Mouse (Mus musculus) forebrain, embryonic 14.5 days (tissue): ENCODE measurements at regions not wholly inside any gene's neighbourhood (a gene's known extent, or its start where the extent isn't known, plus 50 kb on each side); places are given as distances from the start of the nearest gene placed in this dataset.

Source experiments
- ATAC-seq: fragments of 200-750 bp; cut with Nextera tagmentation; 2 replicates; pipeline ENCODE4 v1.8.0; 2017; ENCODE audit warnings: mild to moderate bottlenecking, moderate library complexity
- DNase-seq: peaks from one replicate; pipeline ENCODE4 v3.0.0-alpha.2; 2015; ENCODE audit warnings: low spot score
- H3K27ac ChIP-seq: fragments of 300-500 bp; sonication (generic); 2 replicates; pipeline ENCODE4 v1.5.1; 2014; ENCODE audit warnings: low read depth, mild to moderate bottlenecking, control low read depth, low read length, moderate library complexity
- H3K27me3 ChIP-seq: fragments of 300-500 bp; sonication (generic); replicated peaks from 2 replicates; pipeline ENCODE4 v1.6.1; 2014; ENCODE audit warnings: low read length, control low read depth, mixed read lengths; ENCODE audit not compliant: control insufficient read depth, insufficient read depth
- H3K36me3 ChIP-seq: fragments of 300-500 bp; sonication (generic); 2 replicates; pipeline ENCODE4 v1.6.1; 2014; ENCODE audit warnings: low read length, control low read depth; ENCODE audit not compliant: control insufficient read depth, insufficient read depth
- H3K4me1 ChIP-seq: fragments of 300-500 bp; sonication (generic); 2 replicates; pipeline ENCODE4 v1.6.1; 2014; ENCODE audit warnings: antibody characterized with exemption, low read length, control low read depth; ENCODE audit not compliant: control insufficient read depth, insufficient read depth
- H3K4me2 ChIP-seq: fragments of 300-500 bp; sonication (generic); 2 replicates; pipeline ENCODE4 v1.6.1; 2014; ENCODE audit warnings: mild to moderate bottlenecking, control low read depth, low read length
- H3K4me3 ChIP-seq: fragments of 300-500 bp; sonication (generic); 2 replicates; pipeline ENCODE4 v1.5.1; 2014; ENCODE audit warnings: low read depth, low read length, control low read depth
- H3K9ac ChIP-seq: fragments of 300-500 bp; sonication (generic); 2 replicates; pipeline ENCODE4 v1.6.1; 2014; ENCODE audit warnings: mild to moderate bottlenecking, low read length, control low read depth, moderate library complexity
- H3K9me3 ChIP-seq: fragments of 300-500 bp; sonication (generic); replicated peaks from 2 replicates; pipeline ENCODE4 v1.6.1; 2016; ENCODE audit warnings: low read length, control low read depth, mixed read lengths; ENCODE audit not compliant: control insufficient read depth
- WGBS: fragments of 180-500 bp; shearing (Covaris S2); extraction: QIAGEN DNeasy Blood & Tissue Kit; methylation state at CpG from one replicate; pipeline ENCODE4 v1.1.7; 2014; 5-methylcytosine and 5-hydroxymethylcytosine counted together

DNA sequence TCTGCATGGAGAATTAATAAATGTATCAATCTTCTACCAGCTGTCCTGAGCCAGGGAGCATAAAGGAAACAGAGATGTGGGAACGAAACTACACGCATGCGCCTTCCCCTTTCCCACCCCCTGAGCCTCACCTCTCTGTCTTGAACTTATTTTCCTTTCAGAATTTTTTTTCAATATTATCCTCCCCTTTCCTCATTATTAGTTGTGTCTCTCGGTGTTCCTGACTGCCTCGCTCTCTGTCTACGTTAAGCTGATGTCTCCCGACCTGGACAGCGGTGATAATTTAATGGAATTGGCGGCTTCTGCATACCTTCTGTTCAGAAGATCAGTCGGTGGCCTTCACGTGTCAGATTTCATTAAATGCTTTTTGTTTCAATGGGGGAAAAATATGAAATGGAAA, 539.2 kb downstream of the Kcnj2 start:
- no peak for DNase-seq
- Histone ChIP-seq H3K27me3 (no peaks in the 10 kb centered on the region), H3K4me1 (no peaks in the 10 kb centered on the region), H3K36me3 (no peaks in the 10 kb centered on the region), H3K9ac (no peak overlapping the region), H3K9me3 (no peaks in the 10 kb centered on the region), H3K4me2 (no peak overlapping the region), H3K4me3 (no peak overlapping the region), H3K27ac (no peak overlapping the region)
- ATAC-seq, result no peak
- whole genome bisulfite sequencing, result 86% methylated on average over 11 of the region's 11 CpGs

DNA sequence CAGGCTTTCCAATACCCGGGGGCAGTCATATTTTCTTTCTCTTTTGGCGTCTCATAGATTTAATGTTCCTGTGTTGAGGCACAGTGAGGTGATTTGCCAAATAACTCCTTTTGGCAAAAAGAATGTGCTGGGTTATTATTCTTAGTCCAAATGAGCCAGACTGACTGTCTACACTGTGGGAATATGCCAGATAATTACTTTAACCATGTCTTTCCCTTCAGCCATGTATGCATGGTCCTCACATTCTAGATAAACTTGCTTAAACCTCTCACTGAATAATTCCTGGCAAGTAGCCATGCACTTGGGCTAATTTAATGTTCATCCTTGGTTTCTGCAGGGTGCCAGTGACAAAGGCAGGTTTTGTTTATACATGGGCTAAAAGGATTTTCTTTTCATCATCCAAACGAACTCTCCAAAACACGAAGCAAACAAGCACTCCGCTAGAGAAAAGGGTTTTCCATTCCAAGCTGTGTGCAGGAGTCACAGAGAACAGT, 544.6 kb downstream of the Kcnj2 start:
- H3K4me3 ChIP-seq, result no peak overlapping the region
- no peaks in the 10 kb centered on the region for H3K27me3 ChIP-seq
- H3K4me1 ChIP-seq, result 0 out of 2 replicates have a peak, but pooled peaks cover 3% of the 10 kb centered on the region
- H3K4me2 ChIP-seq, result no peak overlapping the region
- H3K9me3 ChIP-seq, result no peaks in the 10 kb centered on the region
- 26% methylated on average over 5 of the region's 5 CpGs for WGBS
- no peak overlapping the region for H3K27ac ChIP-seq
- H3K36me3 ChIP-seq, result no peaks in the 10 kb centered on the region
- ATAC-seq (no peak), DNase-seq (peak; percentile 54)
- H3K9ac ChIP-seq, result no peak overlapping the region

DNA sequence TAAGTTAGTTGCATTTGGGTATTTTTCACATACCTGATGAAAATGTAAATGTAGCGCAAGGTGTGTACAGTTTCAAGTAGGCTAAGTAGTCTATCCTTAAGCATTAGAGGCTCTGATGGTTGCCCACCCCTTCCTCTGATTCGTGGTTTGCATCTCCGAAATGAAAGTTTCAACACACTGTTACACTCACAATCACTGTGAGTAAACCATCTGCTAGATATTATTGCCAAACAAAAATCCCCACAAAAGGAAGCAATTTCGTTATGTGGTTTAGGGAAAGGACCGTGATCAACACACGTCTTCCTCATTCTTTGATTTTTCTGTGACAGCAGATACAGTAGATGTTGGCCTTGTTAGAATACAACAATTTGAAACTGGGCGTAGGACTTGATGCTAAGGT, 577.6 kb downstream of the Kcnj2 start:
- no peak for DNase-seq
- Histone ChIP-seq H3K27me3 (no peaks in the 10 kb centered on the region), H3K36me3 (no peaks in the 10 kb centered on the region), H3K4me2 (no peak overlapping the region), H3K4me1 (no peaks in the 10 kb centered on the region), H3K9ac (no peak overlapping the region), H3K4me3 (no peak overlapping the region), H3K27ac (no peak overlapping the region), H3K9me3 (no peaks in the 10 kb centered on the region)
- WGBS, result 89% methylated on average over 7 of the region's 7 CpGs
- ATAC-seq, result no peak

DNA sequence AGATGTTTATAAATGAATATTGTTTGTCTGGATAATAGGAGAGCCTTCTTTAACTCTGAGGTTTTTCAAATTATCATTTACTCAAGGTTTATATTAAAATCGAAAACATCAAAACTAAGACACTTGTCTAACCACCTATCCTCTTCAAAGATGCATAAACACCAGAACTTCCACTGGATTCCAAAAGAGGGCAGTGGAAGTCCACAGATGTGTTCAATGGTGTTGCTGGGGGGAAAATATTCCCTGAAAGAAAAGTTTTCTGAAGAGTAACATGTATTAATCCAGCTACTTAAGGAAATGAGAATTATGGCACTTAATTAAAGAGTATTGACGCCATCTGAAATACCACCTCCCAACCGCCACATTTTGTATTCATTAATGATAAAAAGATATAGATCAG, 586.9 kb downstream of the Kcnj2 start:
- H3K36me3 ChIP-seq, result no peaks in the 10 kb centered on the region
- H3K4me1 ChIP-seq, result no peaks in the 10 kb centered on the region
- H3K4me2 ChIP-seq, result no peak overlapping the region
- H3K9me3 ChIP-seq, result no peaks in the 10 kb centered on the region
- ATAC-seq (no peak), DNase-seq (peak; percentile 79)
- H3K4me3 ChIP-seq, result no peak overlapping the region
- WGBS, result 17% methylated on average over 3 of the region's 3 CpGs
- H3K9ac ChIP-seq, result no peak overlapping the region
- H3K27me3 ChIP-seq, result no peaks in the 10 kb centered on the region
- no peak overlapping the region for H3K27ac ChIP-seq

DNA sequence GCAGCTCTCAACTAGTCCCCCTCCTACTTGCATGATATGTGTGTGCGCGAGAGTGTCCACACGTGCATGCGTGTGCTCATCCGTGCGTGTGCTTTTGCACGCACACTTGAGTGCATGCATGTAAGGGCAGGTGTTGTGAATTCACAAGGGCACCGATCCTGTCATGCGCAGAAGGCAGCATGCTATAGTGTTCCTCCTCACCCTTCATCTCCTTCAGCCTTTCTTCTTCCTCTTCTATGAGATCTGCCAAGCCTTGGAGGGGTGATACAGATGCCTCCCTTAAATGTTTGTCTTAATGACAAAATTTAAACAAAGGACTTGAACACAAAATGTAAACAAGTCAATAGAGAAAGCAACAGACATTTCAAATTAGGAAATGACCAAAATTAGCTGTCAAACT, 591.8 kb downstream of the Kcnj2 start:
- Histone ChIP-seq H3K27ac (no peak overlapping the region), H3K36me3 (no peaks in the 10 kb centered on the region), H3K27me3 (no peaks in the 10 kb centered on the region), H3K9ac (no peak overlapping the region), H3K4me3 (no peak overlapping the region), H3K9me3 (no peaks in the 10 kb centered on the region), H3K4me2 (no peak overlapping the region), H3K4me1 (peaks cover 9% of the 10 kb centered on the region; the same call in 1 of the 2 replicates)
- ATAC-seq (peak; percentile 68; the same call in 1 of the 2 replicates), DNase-seq (peak; percentile 20)
- WGBS, result 81% methylated on average over 9 of the region's 9 CpGs

DNA sequence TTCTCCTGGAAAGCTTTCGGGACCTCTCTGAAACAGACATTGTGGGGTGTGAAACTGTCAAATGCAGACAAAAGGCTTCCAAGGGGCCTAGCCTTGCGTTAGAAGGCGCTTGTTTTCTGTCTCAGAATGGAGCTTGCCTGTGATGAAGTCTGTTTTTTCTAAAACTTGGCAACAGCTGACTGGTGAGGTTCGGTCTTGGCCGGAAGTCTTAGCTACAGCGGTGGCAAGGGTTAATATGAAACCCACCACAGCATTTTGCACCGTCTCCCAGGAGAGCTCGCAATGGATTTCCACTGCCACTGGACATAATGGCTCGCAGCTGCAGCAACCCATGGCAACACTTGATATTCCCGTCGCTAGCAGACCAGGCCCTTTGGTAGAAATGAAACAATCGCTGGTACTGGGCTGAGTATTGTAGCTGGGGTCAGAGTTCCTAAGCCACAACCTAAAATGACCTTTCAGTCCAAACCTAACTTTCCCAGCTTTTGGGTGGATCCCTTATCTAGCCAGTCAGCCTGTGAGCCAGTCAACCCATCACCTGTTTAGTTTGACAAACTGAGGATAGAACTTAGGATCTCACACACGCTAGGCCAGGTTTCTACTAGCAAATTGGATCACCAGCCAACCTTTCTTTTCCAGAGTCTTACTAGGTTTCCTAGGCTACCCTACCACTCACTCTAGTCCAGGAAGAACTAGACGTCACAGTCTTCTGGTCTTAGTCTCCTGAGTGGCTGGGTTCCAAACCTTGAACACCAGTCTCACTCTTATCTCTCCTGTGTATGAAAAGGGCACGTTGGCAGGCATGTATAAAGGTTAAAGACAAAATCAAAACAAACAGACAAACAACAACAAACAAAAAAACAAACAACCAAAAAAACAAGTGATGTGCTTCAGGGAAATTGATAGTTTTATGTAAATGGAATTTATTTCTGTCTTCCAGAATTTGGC, 592.7 kb downstream of the Kcnj2 start:
- Histone ChIP-seq H3K9me3 (no peaks in the 10 kb centered on the region), H3K27ac (peak overlapping the region; percentile 11; the same call in 1 of the 2 replicates), H3K9ac (0 out of 2 replicates have a peak overlapping the region, but pooled peaks have one; percentile 4), H3K4me1 (peaks cover 9% of the 10 kb centered on the region; the same call in 1 of the 2 replicates), H3K4me3 (no peak overlapping the region), H3K27me3 (no peaks in the 10 kb centered on the region), H3K36me3 (no peaks in the 10 kb centered on the region), H3K4me2 (0 out of 2 replicates have a peak overlapping the region, but pooled peaks have one; percentile 2)
- 18% methylated on average over 15 of the region's 15 CpGs for WGBS
- ATAC-seq (peak; percentile 88), DNase-seq (peak; percentile 89)

DNA sequence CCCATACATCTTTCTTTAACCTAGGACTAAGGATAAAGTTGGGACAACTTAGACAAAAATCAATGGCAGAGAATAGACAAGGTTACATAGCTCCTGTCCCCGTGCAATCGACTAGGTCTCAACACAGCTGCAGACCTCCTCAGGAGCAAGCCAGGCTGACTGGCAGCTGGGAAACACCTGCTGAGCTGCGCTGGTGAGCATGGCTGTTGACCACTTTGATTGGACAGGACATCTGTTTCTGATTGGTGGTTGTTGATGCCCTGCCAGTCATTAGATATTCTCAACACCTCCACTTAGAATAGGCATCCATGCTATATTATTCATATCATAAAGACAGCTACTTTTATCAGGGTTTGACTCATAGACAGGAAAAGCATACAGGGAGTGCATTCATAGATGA, 597.3 kb downstream of the Kcnj2 start:
- Histone ChIP-seq H3K9ac (no peak overlapping the region), H3K4me3 (no peak overlapping the region), H3K4me2 (no peak overlapping the region), H3K27me3 (no peaks in the 10 kb centered on the region), H3K36me3 (no peaks in the 10 kb centered on the region), H3K9me3 (no peaks in the 10 kb centered on the region), H3K27ac (no peak overlapping the region), H3K4me1 (peaks cover 6% of the 10 kb centered on the region; the same call in 1 of the 2 replicates)
- DNase-seq, result no peak
- 84% methylated on average over 3 of the region's 3 CpGs for WGBS
- ATAC-seq, result no peak

DNA sequence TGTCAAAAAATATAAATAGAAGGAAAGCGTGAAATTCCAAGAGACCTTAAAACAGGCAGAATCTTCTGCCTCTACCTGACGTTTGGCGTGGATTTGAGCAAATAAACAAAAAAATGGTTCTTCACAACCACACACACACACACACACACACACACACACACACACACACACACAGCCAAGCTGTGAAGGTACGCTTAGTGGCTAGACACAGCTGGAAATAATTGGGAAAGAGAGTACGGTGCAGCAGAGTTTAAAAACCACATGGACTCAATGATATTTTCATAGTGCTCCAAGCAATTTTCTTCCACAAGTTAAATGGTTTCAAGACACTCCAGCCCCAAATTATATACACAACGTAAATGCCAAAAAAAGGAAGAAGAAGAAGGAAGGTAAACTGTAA, 600.4 kb downstream of the Kcnj2 start:
- no peaks in the 10 kb centered on the region for H3K27me3 ChIP-seq
- H3K27ac ChIP-seq, result no peak overlapping the region
- H3K9ac ChIP-seq, result no peak overlapping the region
- ATAC-seq (no peak), DNase-seq (no peak)
- H3K9me3 ChIP-seq, result no peaks in the 10 kb centered on the region
- no peaks in the 10 kb centered on the region for H3K4me1 ChIP-seq
- H3K36me3 ChIP-seq, result no peaks in the 10 kb centered on the region
- H3K4me3 ChIP-seq, result no peak overlapping the region
- WGBS, result 86% methylated on average over 6 of the region's 6 CpGs
- no peak overlapping the region for H3K4me2 ChIP-seq

DNA sequence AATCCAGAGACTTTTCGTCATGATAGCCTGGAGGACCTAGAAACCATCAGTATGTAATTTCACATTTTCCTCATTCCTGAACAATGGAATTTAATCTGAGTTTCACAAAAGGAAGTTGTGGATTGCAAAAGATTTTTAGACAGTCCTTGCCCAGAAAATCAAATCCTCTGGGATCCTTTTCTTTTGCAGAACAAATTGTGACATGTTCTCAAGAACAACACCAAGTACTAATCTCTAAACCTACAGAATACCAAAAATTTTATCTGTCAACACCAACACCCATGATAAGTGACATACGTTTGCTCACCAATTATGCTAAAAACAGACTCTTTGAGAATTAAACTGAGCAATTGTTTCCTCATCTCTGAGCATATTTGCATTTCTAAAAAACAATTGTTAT, 605.9 kb downstream of the Kcnj2 start:
- no peaks in the 10 kb centered on the region for H3K4me1 ChIP-seq
- WGBS, result 82% methylated on average over 2 of the region's 2 CpGs
- no peak for ATAC-seq

More for the DNA sequence above, 605.9 kb downstream of the Kcnj2 start:
- no peak overlapping the region for H3K4me3 ChIP-seq
- H3K9ac ChIP-seq, result no peak overlapping the region
- no peak for DNase-seq
- no peaks in the 10 kb centered on the region for H3K9me3 ChIP-seq
- no peaks in the 10 kb centered on the region for H3K27me3 ChIP-seq
- H3K27ac ChIP-seq, result no peak overlapping the region
- H3K36me3 ChIP-seq, result no peaks in the 10 kb centered on the region
- H3K4me2 ChIP-seq, result no peak overlapping the region
